Mouse (Mus musculus): Measurements from ENCODE around the gene Jmjd8.
"Not testable (repeated sequence)": the region's sequence is repeated elsewhere in the genome, so short reads cannot be mapped to it uniquely, and the experiment has no call there.

Jmjd8 gene

GRCm38 (mm10) chr17:25828712-25829557 is at the start of gene Jmjd8:
Jmjd8 (plus strand) TSS chr17:25828867.
- DNase-seq (ENCODE audit: low read depth, low spot score), result peak; percentile 82

- DNase-seq (ENCODE audit: low read depth, low spot score), result no peak
Observed at GRCm38 (mm10) chr17:25781339-25781738, 47.3 kb upstream of the Jmjd8 start.

- DNase-seq (ENCODE audit: low read depth, low spot score), result no peak
Observed at GRCm38 (mm10) chr17:25783086-25783485, 45.6 kb upstream of the Jmjd8 start.

GRCm38 (mm10) chr17:25783861-25784574 is 44.6 kb upstream of the Jmjd8 start:
- DNase-seq (ENCODE audit: low read depth, low spot score), result no peak

- DNase-seq (ENCODE audit: low read depth, low spot score), result peak; percentile 85
Observed at GRCm38 (mm10) chr17:25785281-25785745, 43.4 kb upstream of the Jmjd8 start, which contains the start of gene Haghl. Haghl (minus strand) TSS chr17:25785673.

GRCm38 (mm10) chr17:25786280-25786679 is 42.4 kb upstream of the Jmjd8 start, which contains the start of gene Ccdc78:
Ccdc78 (plus strand) TSS chr17:25786580.
- no peak for DNase-seq (ENCODE audit: low read depth, low spot score)

GRCm38 (mm10) chr17:25786781-25787504 is 41.7 kb upstream of the Jmjd8 start:
- DNase-seq (ENCODE audit: low read depth, low spot score), result no peak

- no peak for DNase-seq (ENCODE audit: low read depth, low spot score)
Observed at GRCm38 (mm10) chr17:25791320-25791842, 37.3 kb upstream of the Jmjd8 start.

GRCm38 (mm10) chr17:25791843-25792527 is 36.7 kb upstream of the Jmjd8 start:
- DNase-seq (ENCODE audit: low read depth, low spot score), result no peak

- no peak for DNase-seq (ENCODE audit: low read depth, low spot score)
Observed at GRCm38 (mm10) chr17:25792615-25793014, 36.1 kb upstream of the Jmjd8 start, which contains the start of gene Fam173a. Fam173a (minus strand) TSS chr17:25792901.

GRCm38 (mm10) chr17:25794197-25794596 is 34.5 kb upstream of the Jmjd8 start:
- no peak for DNase-seq (ENCODE audit: low read depth, low spot score)

- no peak for DNase-seq (ENCODE audit: low read depth, low spot score)
Observed at GRCm38 (mm10) chr17:25794998-25795397, 33.7 kb upstream of the Jmjd8 start.

GRCm38 (mm10) chr17:25795609-25796092 is 33.0 kb upstream of the Jmjd8 start, which contains the start of gene AC134908.4:
AC134908.4 (minus strand) TSS chr17:25795659.
- DNase-seq (ENCODE audit: low read depth, low spot score), result no peak

GRCm38 (mm10) chr17:25796211-25796771 is 32.4 kb upstream of the Jmjd8 start:
- no peak for DNase-seq (ENCODE audit: low read depth, low spot score)

- DNase-seq (ENCODE audit: low read depth, low spot score), result no peak
Observed at GRCm38 (mm10) chr17:25796951-25797369, 31.7 kb upstream of the Jmjd8 start, which contains the start of gene Metrn. Metrn (minus strand) TSS chr17:25797136.

- DNase-seq (ENCODE audit: low read depth, low spot score), result no peak
Observed at GRCm38 (mm10) chr17:25801029-25801428, 27.6 kb upstream of the Jmjd8 start.

GRCm38 (mm10) chr17:25802825-25803517 is 25.7 kb upstream of the Jmjd8 start:
- DNase-seq (ENCODE audit: low read depth, low spot score), result no peak

GRCm38 (mm10) chr17:25806507-25806906 is 22.2 kb upstream of the Jmjd8 start:
- DNase-seq (ENCODE audit: low read depth, low spot score), result no peak

- not testable (repeated sequence) for DNase-seq (ENCODE audit: low read depth, low spot score)
Observed at GRCm38 (mm10) chr17:25807452-25807851, 21.2 kb upstream of the Jmjd8 start.

GRCm38 (mm10) chr17:25808028-25808427 is 20.6 kb upstream of the Jmjd8 start:
- DNase-seq (ENCODE audit: low read depth, low spot score), result no peak
